Mouse (Mus musculus): Measurements from ENCODE around the gene Pla2r1.

Pla2r1 gene

GRCm38 (mm10) chr2:60503991-60504390 lies 49.1 kb downstream of the Pla2r1 start:
- DNase-seq (ENCODE audit: low read depth, low spot score) = no peak

DNA sequence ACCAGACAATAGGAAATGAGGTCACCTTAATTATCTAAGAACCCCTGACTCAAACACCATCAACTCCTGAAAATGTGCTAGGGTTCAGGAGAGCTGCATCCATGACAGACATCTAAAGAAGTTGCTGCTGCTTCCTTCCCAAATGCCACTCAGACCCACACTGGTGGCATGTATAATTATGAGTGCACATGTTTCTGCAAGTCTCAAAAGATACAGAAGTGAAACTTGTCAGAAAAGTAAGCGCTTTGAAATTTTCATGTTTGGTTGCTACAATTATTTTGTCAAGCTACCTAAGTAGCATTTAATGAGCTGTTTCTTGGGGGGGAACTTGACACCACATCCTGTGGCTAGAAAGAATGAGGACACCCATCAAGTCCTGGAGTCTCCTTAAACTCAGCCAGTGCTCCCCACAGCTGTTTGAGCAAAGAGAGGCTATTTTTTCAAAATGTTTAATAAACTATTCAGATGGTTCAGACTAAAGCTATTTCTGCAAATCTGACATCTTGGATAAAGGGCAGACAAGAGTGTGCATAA lies 52.5 kb downstream of the Pla2r1 start:
- no peak for DNase-seq (ENCODE audit: low read depth, low spot score)

- no peak for DNase-seq (ENCODE audit: low read depth, low spot score)
Measured at GRCm38 (mm10) chr2:60479906-60480305, 73.2 kb downstream of the Pla2r1 start.

DNA sequence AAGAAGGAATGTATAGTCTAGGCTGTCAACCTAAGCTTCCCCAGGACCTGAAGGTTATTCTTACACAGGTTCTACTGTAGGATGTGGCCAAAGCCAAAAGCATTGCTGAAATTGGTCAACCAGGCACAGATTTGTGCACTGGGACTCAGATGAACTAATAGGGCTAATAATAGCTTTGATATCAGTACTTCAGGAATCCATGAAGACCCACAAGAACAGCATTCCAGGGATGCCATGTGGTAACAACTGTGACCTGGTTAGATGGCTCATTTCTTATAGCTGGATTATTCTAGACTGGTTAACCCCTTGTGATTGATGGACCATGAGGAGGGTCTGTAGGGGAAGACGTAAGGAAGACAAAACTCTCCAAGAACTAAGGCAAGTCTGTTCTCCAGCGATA lies 74.3 kb downstream of the Pla2r1 start:
- no peak for DNase-seq (ENCODE audit: low read depth, low spot score)

DNA sequence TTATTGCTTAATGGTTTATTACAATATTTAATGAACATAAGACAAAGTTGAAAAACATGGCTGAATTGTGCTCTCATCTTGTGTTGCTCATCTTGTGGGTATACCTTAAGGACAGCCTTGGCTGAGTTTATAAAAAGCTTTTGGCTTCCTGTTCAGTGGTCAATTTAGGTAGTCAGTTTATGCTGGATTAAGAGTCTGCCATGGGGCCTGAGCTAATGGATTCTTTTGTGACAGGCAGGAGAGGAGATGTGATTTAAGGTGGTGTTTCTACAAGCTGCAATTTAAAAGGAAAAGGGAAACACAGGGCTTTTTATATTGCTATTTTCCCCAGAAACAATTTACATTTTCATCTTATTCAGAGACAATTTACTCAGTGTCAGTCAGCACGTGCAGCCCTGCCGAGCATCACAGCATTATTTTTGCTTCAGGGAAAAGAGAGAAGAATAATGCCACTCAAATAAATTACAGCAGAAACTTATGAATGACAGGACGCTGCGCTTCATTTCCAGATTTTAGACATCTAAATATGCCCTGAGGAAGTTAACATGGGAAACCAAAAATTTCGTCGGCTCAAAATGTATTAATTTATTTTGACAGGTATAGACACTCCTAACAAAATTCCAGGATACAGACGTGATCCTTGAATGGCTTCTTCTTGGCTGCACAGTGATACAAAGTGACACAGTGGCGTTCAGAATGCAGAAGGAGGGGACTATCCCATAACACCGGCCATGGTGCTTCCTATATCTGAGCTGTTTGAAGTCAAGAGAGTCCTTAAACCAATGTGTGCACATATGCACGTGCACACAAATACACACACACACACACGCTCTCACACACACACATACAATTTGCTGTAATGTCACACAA lies 84.0 kb downstream of the Pla2r1 start:
- DNase-seq (ENCODE audit: low read depth, low spot score) = no peak

GRCm38 (mm10) chr2:60452376-60452775 lies 100.7 kb downstream of the Pla2r1 start:
- DNase-seq (ENCODE audit: low read depth, low spot score) = no peak

DNA sequence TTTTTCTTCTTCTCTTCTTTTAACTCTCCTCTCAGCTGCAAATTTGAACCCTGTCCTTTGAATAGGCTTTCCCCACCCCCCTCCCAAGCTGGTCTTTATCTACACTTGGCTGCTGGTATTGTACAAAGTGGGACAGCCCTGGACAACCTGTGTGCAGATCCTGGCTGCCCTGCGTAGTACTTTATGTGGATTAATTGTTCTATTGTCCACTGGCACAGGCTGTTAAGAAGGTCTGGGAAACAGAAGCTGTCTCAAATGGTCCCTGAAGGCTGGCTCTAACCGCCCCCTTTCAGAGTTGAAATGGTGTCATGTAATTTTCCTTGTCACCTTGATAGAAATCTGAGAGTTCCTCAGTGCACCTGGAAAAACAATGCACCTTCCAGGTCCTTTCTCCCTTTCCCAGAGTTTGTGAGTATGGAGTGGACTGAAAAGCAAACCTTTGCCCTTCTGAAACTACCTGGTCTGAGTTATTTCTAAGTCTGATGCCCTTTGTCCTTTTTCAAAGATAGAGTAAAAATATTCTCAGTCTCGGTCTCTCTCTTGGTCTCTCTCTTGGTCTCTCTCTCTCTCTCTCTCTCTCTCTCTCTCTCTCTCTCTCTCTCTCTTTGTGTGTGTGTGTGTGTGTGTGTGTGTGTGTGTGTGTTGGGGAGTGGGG lies 101.9 kb downstream of the Pla2r1 start:
- no peak for DNase-seq (ENCODE audit: low read depth, low spot score)

DNA sequence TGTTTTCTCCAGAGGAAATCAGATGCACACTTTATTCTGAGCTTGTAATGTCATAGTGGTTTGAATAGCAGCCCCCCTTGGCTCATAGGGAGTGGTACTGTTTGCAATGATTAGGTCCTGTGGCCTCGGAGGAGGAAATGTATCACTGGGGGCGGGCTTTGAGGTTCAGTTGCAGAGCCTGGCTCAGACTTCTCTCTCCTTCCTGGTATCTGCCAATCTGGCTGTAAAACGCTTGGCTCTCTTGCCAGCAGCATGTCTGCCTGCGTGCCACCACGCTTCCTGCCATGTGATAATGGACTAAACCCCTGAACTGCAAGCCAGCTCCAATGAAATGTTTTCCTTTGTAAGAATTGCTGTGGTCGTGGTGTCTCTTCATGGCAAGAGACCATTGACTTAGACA lies 103.4 kb downstream of the Pla2r1 start:
- DNase-seq (ENCODE audit: low read depth, low spot score) = no peak

DNA sequence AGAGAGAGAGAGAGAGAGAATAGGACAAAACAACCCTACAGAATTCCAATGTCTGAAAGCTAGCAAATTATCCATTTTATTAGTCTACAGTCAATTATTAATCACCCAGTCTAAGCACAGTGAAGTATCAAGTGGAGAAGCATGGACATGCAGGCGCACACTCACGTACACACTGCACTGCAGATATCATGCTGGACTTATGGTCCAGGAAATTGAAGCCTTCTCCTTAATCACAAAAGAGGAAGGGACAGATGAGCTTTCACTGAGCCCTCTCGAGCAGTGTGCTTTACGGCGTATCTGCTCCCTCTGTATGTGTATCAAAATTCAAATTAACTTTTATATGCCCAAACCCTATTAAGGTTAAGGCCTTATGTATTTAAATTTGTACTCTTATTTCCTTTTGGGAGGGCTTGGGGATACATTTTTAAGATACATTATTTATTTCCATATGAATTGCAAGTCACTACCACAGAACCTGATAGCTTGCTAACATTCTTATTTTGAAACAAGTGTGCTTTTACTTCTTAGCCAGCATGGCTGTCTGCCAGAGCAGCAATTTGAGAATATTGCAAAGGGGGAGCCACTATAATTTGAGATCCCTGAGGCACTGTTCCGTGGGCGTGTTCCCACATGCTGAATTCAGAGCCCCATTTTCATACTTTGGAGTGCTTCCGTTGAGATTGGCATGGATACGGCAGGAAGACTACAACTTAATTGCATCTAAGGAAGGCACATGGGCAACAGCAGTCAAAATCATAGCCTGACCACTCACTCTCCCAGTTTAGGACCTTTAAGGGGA lies 108.2 kb downstream of the Pla2r1 start:
- no peak for DNase-seq (ENCODE audit: low read depth, low spot score)

- DNase-seq (ENCODE audit: low read depth, low spot score) = no peak
Measured at GRCm38 (mm10) chr2:60443279-60443678, 109.8 kb downstream of the Pla2r1 start.

DNA sequence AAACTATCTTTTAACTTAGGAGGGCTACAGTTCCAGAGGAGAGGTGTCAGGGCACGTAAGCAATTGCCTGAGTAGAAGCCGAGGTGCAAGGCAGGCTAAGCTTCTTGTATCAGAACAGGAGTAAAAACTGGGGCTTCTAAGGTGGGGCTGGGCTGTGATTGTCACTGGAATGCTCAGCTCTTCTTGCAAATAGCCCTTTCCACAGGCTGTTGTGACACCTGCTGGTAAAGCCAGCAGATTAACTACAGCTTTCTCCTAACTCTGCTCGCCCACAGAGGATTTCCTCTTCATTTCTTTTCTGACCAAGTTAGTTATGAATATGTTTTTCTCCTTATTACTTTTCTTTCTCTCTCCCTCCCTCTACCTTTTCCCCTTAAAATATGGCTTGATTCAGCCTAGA lies 111.2 kb downstream of the Pla2r1 start:
- no peak for DNase-seq (ENCODE audit: low read depth, low spot score)

DNA sequence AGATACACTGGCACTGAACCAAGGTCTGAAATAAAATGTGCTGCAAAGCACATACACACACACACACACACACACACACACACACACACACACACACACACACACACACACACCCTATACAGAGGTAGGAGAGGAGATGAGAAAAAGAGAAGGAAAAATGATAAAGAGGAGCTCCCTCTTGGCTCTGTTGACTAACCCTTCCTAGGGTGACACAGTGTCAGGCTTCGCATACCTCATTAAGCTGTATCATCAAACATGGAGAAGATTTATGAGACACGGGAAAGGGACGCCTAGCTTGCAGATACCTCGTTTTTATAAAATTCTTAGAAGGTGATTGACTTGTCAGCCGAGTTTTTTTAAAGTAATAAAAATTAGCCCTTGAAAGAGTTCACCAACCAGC lies 116.3 kb downstream of the Pla2r1 start:
- DNase-seq (ENCODE audit: low read depth, low spot score) = no peak

- no peak for DNase-seq (ENCODE audit: low read depth, low spot score)
Measured at GRCm38 (mm10) chr2:60430315-60431021, 122.6 kb downstream of the Pla2r1 start.

- peak; percentile 55 for DNase-seq (ENCODE audit: low read depth, low spot score)
Measured at GRCm38 (mm10) chr2:60418075-60418474, 135.0 kb downstream of the Pla2r1 start.

DNA sequence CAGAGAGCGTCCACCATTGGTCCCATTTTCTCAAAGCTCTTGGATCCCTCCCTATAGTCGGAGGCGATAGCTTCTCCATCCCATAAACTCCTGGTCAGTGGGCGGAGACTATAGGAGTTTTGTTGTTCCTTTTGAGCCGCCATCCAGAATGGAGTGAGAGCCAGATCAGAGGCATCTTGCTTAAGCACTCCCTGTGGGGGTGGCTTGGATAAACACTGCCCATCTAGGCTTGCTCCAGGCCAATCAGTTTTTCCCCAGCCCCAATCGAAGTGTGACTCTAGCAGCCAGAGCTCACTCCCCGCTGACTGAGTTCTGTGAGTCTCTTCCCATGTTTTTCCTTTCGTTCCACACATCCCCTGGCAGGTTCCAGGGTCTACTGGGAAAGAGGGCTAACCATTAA lies 138.8 kb downstream of the Pla2r1 start:
- DNase-seq (ENCODE audit: low read depth, low spot score) = peak; percentile 70

DNA sequence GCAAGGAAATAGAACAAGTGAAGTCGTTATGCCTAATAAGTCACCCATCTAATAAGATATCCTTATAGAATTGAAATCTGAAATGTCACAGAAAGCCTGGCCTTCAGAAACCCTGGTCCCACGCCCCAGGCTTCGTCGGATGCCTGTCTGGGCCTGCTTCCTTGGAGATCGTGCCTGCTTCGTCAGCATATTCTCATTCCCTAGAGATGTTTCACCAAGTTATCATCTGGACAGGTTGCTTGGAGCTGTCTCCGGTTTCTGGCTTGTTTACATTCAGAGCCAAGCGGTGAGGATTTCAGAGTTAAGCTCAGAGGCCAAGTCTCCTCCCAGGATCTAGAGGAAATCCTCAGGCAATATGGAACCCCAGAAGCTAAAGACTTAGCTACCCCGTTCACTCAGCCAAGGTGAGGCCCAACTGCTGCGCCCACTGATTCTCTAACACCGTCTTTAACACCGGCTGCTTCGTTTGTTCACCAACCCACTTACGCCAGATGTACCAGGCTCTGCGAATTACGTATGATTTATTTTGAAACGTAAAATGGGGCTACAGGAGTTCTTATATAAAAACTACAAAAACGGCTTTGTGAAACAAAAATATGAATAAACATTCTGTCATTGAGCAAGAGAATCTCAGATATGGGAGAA lies 140.0 kb downstream of the Pla2r1 start:
- no peak for DNase-seq (ENCODE audit: low read depth, low spot score)

- peak; percentile 42 for DNase-seq (ENCODE audit: low read depth, low spot score)
Measured at GRCm38 (mm10) chr2:60411181-60411580, 141.9 kb downstream of the Pla2r1 start.

GRCm38 (mm10) chr2:60409989-60410763 lies 142.9 kb downstream of the Pla2r1 start:
- DNase-seq (ENCODE audit: low read depth, low spot score) = no peak

GRCm38 (mm10) chr2:60409194-60409593 lies 143.9 kb downstream of the Pla2r1 start:
- no peak for DNase-seq (ENCODE audit: low read depth, low spot score)

DNA sequence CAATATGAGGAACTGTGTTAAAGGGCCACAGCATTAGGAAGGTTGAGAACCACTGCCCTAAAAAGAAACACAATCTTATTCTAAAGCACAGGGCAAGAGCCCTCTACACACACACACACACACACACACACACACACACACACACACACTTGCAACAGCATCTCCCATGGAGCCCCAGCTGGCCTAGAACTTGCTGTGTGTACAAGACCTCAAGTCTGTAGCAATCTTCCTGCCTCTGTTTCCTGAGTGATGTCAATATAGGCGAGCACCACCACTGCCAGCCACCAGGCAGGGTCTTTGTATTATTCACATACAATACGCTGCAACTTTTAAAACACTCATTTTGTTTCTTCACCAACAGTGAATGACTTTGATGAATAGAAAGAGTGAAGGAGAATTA lies 145.7 kb downstream of the Pla2r1 start:
- no peak for DNase-seq (ENCODE audit: low read depth, low spot score)

All from WW6 (cell line).